Mouse (Mus musculus) intestine, postnatal 0 days (tissue): Measurements from ENCODE around the gene Faap24. TPM values are rescaled to one million over a fixed set of nuclear protein-coding genes. Genes with fewer than 3 reads are reported as not detected.

Experiments
- ATAC-seq: fragments of 200-750 bp; cut with Nextera tagmentation; 2 replicates; pipeline ENCODE4 v1.8.0; 2017; ENCODE audit warnings: mild to moderate bottlenecking, moderate TSS enrichment, moderate library complexity
- H3K27ac ChIP-seq: fragments of 300-500 bp; sonication (generic); 2 replicates; pipeline ENCODE4 v1.5.1; 2014; ENCODE audit warnings: mild to moderate bottlenecking, low read depth, low read length, moderate library complexity
- H3K27me3 ChIP-seq: fragments of 300-500 bp; sonication (generic); replicated peaks from 2 replicates; pipeline ENCODE4 v1.6.1; 2014; ENCODE audit warnings: low read length, mixed read lengths; ENCODE audit not compliant: control insufficient read depth, insufficient read depth
- H3K36me3 ChIP-seq: fragments of 300-500 bp; sonication (generic); 2 replicates; pipeline ENCODE4 v1.6.1; 2014; ENCODE audit warnings: mild to moderate bottlenecking, moderate library complexity; ENCODE audit not compliant: control insufficient read depth, insufficient read depth
- H3K4me1 ChIP-seq: fragments of 300-500 bp; sonication (generic); replicated peaks from 2 replicates; pipeline ENCODE4 v1.6.1; 2014; ENCODE audit warnings: antibody characterized with exemption, low read length, mixed read lengths; ENCODE audit not compliant: control insufficient read depth, insufficient read depth
- H3K4me2 ChIP-seq: fragments of 300-500 bp; sonication (generic); replicated peaks from 2 replicates; pipeline ENCODE4 v1.6.1; 2014; ENCODE audit warnings: low read depth, mild to moderate bottlenecking, moderate library complexity
- H3K4me3 ChIP-seq: fragments of 300-500 bp; sonication (generic); 2 replicates; pipeline ENCODE4 v1.5.1; 2014; ENCODE audit warnings: low read depth, low read length
- H3K9ac ChIP-seq: fragments of 300-500 bp; sonication (generic); 2 replicates; pipeline ENCODE4 v1.6.1; 2014; ENCODE audit warnings: mild to moderate bottlenecking, low read depth, low read length
- H3K9me3 ChIP-seq: fragments of 300-500 bp; sonication (generic); 2 replicates; pipeline ENCODE4 v1.6.1; 2016; ENCODE audit warnings: mixed run types; ENCODE audit not compliant: control insufficient read depth
- CTCF ChIP-seq: sonication (generic); IDR thresholded peaks from 2 replicates; pipeline ENCODE4 v1.5.1; 2016; ENCODE audit warnings: low read depth, mild to moderate bottlenecking, control low read depth, antibody characterized with exemption, moderate library complexity
- WGBS: fragments of 180-500 bp; shearing (Covaris S2); extraction: QIAGEN DNeasy Blood & Tissue Kit; methylation state at CpG from one replicate; pipeline ENCODE4 v1.1.7; 2014; 5-methylcytosine and 5-hydroxymethylcytosine counted together
- polyA plus RNA-seq: library from polyadenylated mRNA; unstranded; fragments of >200 nt; fragmentation: Nextera tagmentation; extraction: Ambion mirVana; gene quantifications from 2 replicates; pipeline ENCODE4 v1.2.1, GENCODE M21; 2015

Faap24 gene
- polyA plus RNA-seq, 1 experiment from 2014 or later: 9.3 TPM

- no peaks in the 10 kb centered on the region for H3K27me3 ChIP-seq
- ATAC-seq: peak; percentile 86
- no peaks in the 10 kb centered on the region for H3K4me1 ChIP-seq
- H3K9ac ChIP-seq: no peak overlapping the region
- H3K36me3 ChIP-seq: peaks cover 40% of the 10 kb centered on the region
- H3K4me2 ChIP-seq: 0 out of 2 replicates have a peak overlapping the region, but pooled peaks have one; percentile 32
- H3K27ac ChIP-seq: peak overlapping the region; percentile 91
- no peak overlapping the region for H3K4me3 ChIP-seq
- WGBS: 31% methylated on average over 16 of the region's 16 CpGs
- TF ChIP-seq CTCF: peak; percentile 42
- no peaks in the 10 kb centered on the region for H3K9me3 ChIP-seq
These were observed 23.3 kb downstream of the Faap24 start for GRCm38 (mm10) chr7:35373146-35373989.

GRCm38 (mm10) chr7:35372483-35373017, 24.1 kb downstream of the Faap24 start:
- Histone ChIP-seq H3K9ac (no peak overlapping the region), H3K4me1 (no peaks in the 10 kb centered on the region), H3K27me3 (no peaks in the 10 kb centered on the region), H3K9me3 (no peaks in the 10 kb centered on the region), H3K4me2 (peak overlapping the region; percentile 32; the same call in 1 of the 2 replicates), H3K4me3 (no peak overlapping the region), H3K36me3 (peaks cover 41% of the 10 kb centered on the region), H3K27ac (peak overlapping the region; percentile 91)
- peak; percentile 91 for ATAC-seq
- no peak for TF ChIP-seq CTCF
- WGBS: 38% methylated on average over 14 of the region's 14 CpGs

- 42% methylated on average over 14 of the region's 14 CpGs for WGBS
- Histone ChIP-seq H3K4me1 (no peaks in the 10 kb centered on the region), H3K9ac (no peak overlapping the region), H3K9me3 (no peaks in the 10 kb centered on the region), H3K27me3 (no peaks in the 10 kb centered on the region), H3K4me2 (no peak overlapping the region), H3K4me3 (no peak overlapping the region), H3K27ac (peak overlapping the region; percentile 91), H3K36me3 (peaks cover 39% of the 10 kb centered on the region)
- no peak for TF ChIP-seq CTCF
- ATAC-seq: no peak
These were observed 25.5 kb downstream of the Faap24 start for GRCm38 (mm10) chr7:35371096-35371495.

DNA sequence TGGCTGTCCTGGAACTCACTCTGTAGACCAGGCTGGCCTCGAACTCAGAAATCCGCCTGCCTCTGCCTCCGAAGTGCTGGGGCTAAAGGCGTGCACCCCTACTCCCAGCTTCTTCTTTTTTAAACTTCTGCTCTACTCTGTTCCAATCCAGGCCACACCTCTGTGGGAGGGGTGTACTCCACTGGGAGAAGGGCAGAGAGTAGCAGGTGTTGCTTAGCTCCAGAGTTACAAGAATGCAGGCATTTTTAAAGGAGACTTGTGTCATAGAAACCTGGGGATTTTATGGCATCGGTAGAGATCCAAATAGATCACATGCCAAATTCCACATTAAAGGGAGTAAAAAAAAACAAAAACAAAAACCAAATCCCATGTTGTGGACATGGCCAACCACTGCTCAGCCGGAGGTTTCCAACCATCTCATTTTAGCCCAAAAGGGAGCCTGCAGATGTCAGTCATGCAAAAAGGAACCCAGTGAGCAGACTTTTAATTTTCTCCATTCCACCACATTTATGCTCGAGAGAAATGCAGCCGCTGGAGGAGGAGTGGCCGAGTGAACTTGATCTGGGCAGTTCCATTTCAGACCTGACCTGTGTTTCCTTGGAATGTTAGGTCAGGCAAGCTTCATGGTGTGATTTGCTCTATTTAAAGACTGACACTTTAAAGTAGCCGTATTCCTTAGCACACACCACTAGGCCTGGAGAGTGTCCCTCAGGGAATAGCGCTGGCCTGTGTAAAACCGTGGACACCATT, 31.3 kb downstream of the Faap24 start:
- peaks cover 40% of the 10 kb centered on the region for H3K36me3 ChIP-seq

GRCm38 (mm10) chr7:35362868-35363267, 33.8 kb downstream of the Faap24 start:
- Histone ChIP-seq H3K9ac (no peak overlapping the region), H3K4me1 (no peaks in the 10 kb centered on the region), H3K4me3 (no peak overlapping the region), H3K9me3 (no peaks in the 10 kb centered on the region), H3K36me3 (peaks cover 36% of the 10 kb centered on the region; the same call in 1 of the 2 replicates), H3K27me3 (no peaks in the 10 kb centered on the region), H3K4me2 (no peak overlapping the region), H3K27ac (no peak overlapping the region)
- TF ChIP-seq CTCF: no peak
- WGBS: 48% methylated on average over 5 of the region's 5 CpGs
- peak; percentile 61 for ATAC-seq

More for the DNA sequence above, 31.3 kb downstream of the Faap24 start:
- H3K4me3 ChIP-seq: no peak overlapping the region
- WGBS: 68% methylated on average over 12 of the region's 12 CpGs
- no peak for ATAC-seq
- H3K27ac ChIP-seq: no peak overlapping the region
- H3K9me3 ChIP-seq: no peaks in the 10 kb centered on the region
- no peak overlapping the region for H3K9ac ChIP-seq
- H3K4me1 ChIP-seq: no peaks in the 10 kb centered on the region
- no peak for TF ChIP-seq CTCF
- H3K27me3 ChIP-seq: no peaks in the 10 kb centered on the region
- H3K4me2 ChIP-seq: no peak overlapping the region

DNA sequence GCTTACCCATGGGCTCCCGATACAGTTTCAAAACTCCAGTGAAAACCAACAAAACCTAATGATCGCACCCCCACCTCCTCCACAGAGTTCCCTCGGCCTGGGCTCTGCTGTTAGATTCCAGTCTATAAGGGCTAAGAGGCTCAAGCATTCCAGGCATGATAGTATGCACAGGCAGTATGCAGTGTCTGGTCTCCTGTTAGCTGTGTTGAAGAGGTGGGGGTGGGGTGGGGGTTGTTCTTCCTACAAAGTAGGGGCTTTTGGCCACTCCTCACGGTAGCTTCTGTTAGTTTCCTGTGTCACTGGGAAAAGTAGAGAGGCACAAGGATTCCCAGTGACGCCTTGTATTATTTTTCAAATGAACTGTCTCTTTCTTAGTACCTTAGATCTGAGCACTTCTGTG, 34.4 kb downstream of the Faap24 start:
- ATAC-seq: no peak
- 52% methylated on average over 5 of the region's 5 CpGs for WGBS
- no peaks in the 10 kb centered on the region for H3K27me3 ChIP-seq

More for the DNA sequence above, 34.4 kb downstream of the Faap24 start:
- H3K27ac ChIP-seq: peak overlapping the region; percentile 57
- no peaks in the 10 kb centered on the region for H3K4me1 ChIP-seq
- no peak for TF ChIP-seq CTCF
- peaks cover 32% of the 10 kb centered on the region; the same call in 1 of the 2 replicates for H3K36me3 ChIP-seq
- no peak overlapping the region for H3K9ac ChIP-seq
- no peak overlapping the region for H3K4me3 ChIP-seq
- no peaks in the 10 kb centered on the region for H3K9me3 ChIP-seq
- no peak overlapping the region for H3K4me2 ChIP-seq
